Mouse (Mus musculus) hindbrain, embryonic 13.5 days (tissue): ENCODE results near the gene Metrn. TPM values are rescaled to one million over a fixed set of nuclear protein-coding genes. Genes with fewer than 3 reads are reported as not detected.

ENCODE experiments used
- ATAC-seq: fragments of 200-750 bp; cut with Nextera tagmentation; 2 replicates; pipeline ENCODE4 v1.8.0; 2017; ENCODE audit warnings: moderate TSS enrichment; ENCODE audit not compliant: low FRiP score
- H3K27ac ChIP-seq: fragments of 300-500 bp; sonication (generic); 2 replicates; pipeline ENCODE4 v1.5.1; 2015; ENCODE audit warnings: inconsistent platforms, mild to moderate bottlenecking, moderate library complexity
- H3K27me3 ChIP-seq: fragments of 300-500 bp; sonication (generic); 2 replicates; pipeline ENCODE4 v1.6.1; 2015; ENCODE audit warnings: mild to moderate bottlenecking, inconsistent platforms
- H3K36me3 ChIP-seq: fragments of 300-500 bp; sonication (generic); 2 replicates; pipeline ENCODE4 v1.6.1; 2015; ENCODE audit warnings: mild to moderate bottlenecking, inconsistent platforms
- H3K4me1 ChIP-seq: fragments of 300-500 bp; sonication (generic); replicated peaks from 2 replicates; pipeline ENCODE4 v1.6.1; 2015; ENCODE audit warnings: inconsistent platforms
- H3K4me2 ChIP-seq: fragments of 300-500 bp; sonication (generic); 2 replicates; pipeline ENCODE4 v1.6.1; 2015; ENCODE audit warnings: inconsistent platforms, mild to moderate bottlenecking, moderate library complexity
- H3K4me3 ChIP-seq: fragments of 300-500 bp; sonication (generic); 2 replicates; pipeline ENCODE4 v1.5.1; 2015; ENCODE audit warnings: mild to moderate bottlenecking, inconsistent platforms
- H3K9ac ChIP-seq: fragments of 300-500 bp; sonication (generic); 2 replicates; pipeline ENCODE4 v1.6.1; 2015; ENCODE audit warnings: mild to moderate bottlenecking, inconsistent platforms
- H3K9me3 ChIP-seq: fragments of 300-500 bp; sonication (generic); 2 replicates; pipeline ENCODE4 v1.6.1; 2016; ENCODE audit warnings: inconsistent platforms
- WGBS: fragments of 180-500 bp; shearing (Covaris S2); methylation state at CpG from one replicate; pipeline ENCODE4 v1.1.7; 2015; 5-methylcytosine and 5-hydroxymethylcytosine counted together
- polyA plus RNA-seq: library from polyadenylated mRNA; unstranded; fragments of >200 nt; fragmentation: Nextera tagmentation; extraction: Ambion mirVana; gene quantifications from 2 replicates; pipeline ENCODE4 v1.2.1, GENCODE M21; 2015

Gene Metrn
- polyA plus RNA-seq, 1 experiment from 2014 or later: 57.6 TPM

GRCm38 (mm10) chr17:25829558-25830017 is 32.7 kb upstream of the Metrn start:
- Histone ChIP-seq H3K4me2 (peak overlapping the region; percentile 92), H3K36me3 (peaks cover 51% of the 10 kb centered on the region), H3K27ac (peak overlapping the region; percentile 95), H3K4me1 (peaks cover 85% of the 10 kb centered on the region), H3K4me3 (peak overlapping the region; percentile 67), H3K9ac (peak overlapping the region; percentile 89), H3K9me3 (no peaks in the 10 kb centered on the region), H3K27me3 (no peaks in the 10 kb centered on the region)
- 40% methylated on average over 8 of the region's 8 CpGs for WGBS
- ATAC-seq: no peak

DNA sequence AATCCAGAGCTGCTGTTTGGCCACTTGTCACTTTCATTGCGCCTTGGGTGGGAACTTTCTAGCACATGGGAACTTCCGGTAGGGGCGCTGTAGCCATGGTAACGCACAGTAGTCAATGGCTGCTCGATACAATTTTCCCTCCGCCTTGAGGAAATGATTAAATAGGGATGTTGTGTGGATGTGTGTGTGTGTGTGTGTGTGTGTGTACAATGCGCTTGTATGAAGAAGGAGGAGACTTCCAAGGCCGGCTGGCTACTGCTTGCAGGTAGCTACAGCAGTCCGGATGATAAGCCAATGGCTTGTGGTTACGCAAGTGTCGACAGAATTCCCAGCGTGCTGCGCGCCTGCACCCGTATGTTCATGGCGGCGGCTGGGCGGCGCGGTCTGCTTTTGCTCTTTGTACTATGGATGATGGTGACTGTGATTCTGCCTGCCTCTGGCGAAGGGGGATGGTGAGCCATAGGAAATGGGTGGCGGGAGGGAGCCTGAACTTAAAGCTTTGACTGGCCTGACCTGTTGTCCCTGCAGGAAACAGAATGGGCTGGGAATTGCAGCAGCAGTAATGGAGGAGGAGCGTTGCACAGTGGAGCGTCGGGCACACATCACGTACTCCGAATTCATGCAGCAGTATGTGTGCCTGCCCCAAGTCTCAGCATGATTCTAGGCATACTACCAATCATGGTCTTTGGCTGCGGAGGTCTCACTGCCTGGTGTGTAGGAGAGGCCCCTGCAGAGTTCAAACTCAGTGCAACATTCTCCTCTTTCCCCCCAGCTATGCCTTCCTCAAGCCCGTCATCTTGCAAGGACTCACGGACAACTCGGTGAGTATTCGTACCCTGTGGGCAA is 32.0 kb upstream of the Metrn start, which contains the start of gene Jmjd8:
TSS of gene Jmjd8 (plus strand) at position 156 of the 846 bp plus-strand sequence.
- Histone ChIP-seq H3K4me3 (peak within 1 kb of the TSS; percentile 67), H3K4me1 (peaks cover 85% of the 10 kb centered on the region), H3K27me3 (no peaks in the 10 kb centered on the region), H3K9me3 (no peaks in the 10 kb centered on the region), H3K9ac (peak within 1 kb of the TSS; percentile 89), H3K36me3 (peaks cover 51% of the 10 kb centered on the region), H3K4me2 (peak within 1 kb of the TSS; percentile 92), H3K27ac (peak within 1 kb of the TSS; percentile 95)
- ATAC-seq: peak; percentile 60
- 1% methylated on average over 32 of the region's 32 CpGs for WGBS

- no peak for ATAC-seq
- Histone ChIP-seq H3K4me2 (peak overlapping the region; percentile 92), H3K36me3 (peaks cover 51% of the 10 kb centered on the region), H3K9me3 (no peaks in the 10 kb centered on the region), H3K4me3 (peak overlapping the region; percentile 67), H3K27me3 (no peaks in the 10 kb centered on the region), H3K27ac (peak overlapping the region; percentile 95), H3K9ac (peak overlapping the region; percentile 89), H3K4me1 (peaks cover 82% of the 10 kb centered on the region)
- WGBS: 84% methylated on average over 8 of the region's 8 CpGs
These were observed 31.3 kb upstream of the Metrn start for GRCm38 (mm10) chr17:25828223-25828594.

DNA sequence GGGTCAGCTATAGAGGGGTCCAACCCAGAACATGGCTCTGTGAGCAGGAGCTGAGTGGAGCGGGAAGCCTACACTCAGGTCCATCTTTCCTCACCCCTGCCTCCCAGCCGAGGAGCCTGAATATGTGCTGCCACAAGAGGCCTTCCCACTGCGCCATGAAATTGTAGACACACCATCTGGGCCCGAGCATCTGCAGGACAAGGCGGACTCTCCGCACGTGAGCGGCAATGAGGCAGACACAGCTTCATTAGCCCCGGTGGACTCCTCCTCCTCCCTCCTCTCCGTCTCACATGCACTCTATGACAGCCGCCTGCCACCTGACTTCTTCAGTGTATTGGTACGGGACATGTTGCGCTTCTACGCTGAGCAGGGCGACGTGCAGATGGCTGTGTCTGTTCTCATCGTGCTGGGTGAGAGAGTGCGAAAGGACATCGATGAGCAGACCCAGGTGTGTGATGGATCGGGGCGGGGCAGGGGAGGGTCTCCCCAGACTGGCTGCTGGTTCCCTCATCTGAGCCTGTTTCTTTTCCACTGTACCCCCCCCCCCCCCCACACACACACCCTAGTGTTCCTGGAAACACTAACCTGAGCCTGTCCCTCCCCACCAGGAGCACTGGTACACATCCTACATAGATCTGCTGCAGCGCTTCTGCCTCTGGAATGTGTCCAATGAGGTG is 30.7 kb upstream of the Metrn start:
- ATAC-seq: no peak
- no peak overlapping the region for H3K4me3 ChIP-seq
- H3K27ac ChIP-seq: no peak overlapping the region; the same call in 1 of the 2 replicates

GRCm38 (mm10) chr17:25827011-25827410 is 30.1 kb upstream of the Metrn start:
- no peak overlapping the region for H3K4me2 ChIP-seq
- 0 out of 2 replicates have a peak overlapping the region, but pooled peaks have one; percentile 13 for H3K9ac ChIP-seq
- H3K27me3 ChIP-seq: no peaks in the 10 kb centered on the region
- no peaks in the 10 kb centered on the region for H3K9me3 ChIP-seq
- H3K4me1 ChIP-seq: peaks cover 82% of the 10 kb centered on the region
- H3K4me3 ChIP-seq: no peak overlapping the region
- peaks cover 51% of the 10 kb centered on the region for H3K36me3 ChIP-seq
- WGBS: 97% methylated on average over 13 of the region's 13 CpGs
- ATAC-seq: no peak
- H3K27ac ChIP-seq: no peak overlapping the region

More for the DNA sequence above, 30.7 kb upstream of the Metrn start:
- H3K9me3 ChIP-seq: no peaks in the 10 kb centered on the region
- H3K27me3 ChIP-seq: no peaks in the 10 kb centered on the region
- H3K9ac ChIP-seq: peak overlapping the region; percentile 89
- 87% methylated on average over 22 of the region's 22 CpGs for WGBS
- peaks cover 51% of the 10 kb centered on the region for H3K36me3 ChIP-seq
- H3K4me2 ChIP-seq: peak overlapping the region; percentile 92; the same call in 1 of the 2 replicates
- H3K4me1 ChIP-seq: peaks cover 85% of the 10 kb centered on the region

DNA sequence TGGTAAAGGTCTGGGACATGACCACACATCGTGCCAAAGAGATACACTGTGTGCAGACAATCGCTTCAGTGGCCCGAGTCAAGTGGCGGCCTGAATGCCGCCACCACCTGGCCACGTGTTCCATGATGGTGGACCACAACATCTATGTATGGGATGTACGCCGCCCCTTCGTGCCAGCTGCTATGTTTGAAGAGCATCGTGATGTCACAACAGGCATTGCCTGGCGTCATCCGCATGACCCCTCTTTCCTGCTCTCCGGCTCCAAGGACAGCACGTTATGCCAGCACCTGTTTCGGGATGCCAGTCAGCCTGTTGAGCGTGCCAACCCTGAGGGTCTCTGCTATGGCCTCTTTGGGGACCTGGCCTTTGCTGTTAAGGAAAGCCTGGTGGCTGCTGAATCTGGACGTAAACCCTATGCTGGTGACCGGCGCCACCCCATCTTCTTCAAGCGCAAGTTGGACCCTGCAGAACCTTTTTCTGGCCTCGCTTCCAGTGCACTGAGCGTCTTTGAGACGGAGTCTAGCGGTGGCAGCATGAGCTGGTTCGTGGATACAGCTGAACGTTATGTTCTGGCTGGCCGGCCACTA is 29.1 kb upstream of the Metrn start:
- Histone ChIP-seq H3K4me2 (no peak overlapping the region), H3K27ac (no peak overlapping the region), H3K4me3 (no peak overlapping the region), H3K9me3 (no peaks in the 10 kb centered on the region), H3K9ac (0 out of 2 replicates have a peak overlapping the region, but pooled peaks have one; percentile 8), H3K4me1 (peaks cover 73% of the 10 kb centered on the region), H3K27me3 (no peaks in the 10 kb centered on the region), H3K36me3 (peaks cover 44% of the 10 kb centered on the region)
- 96% methylated on average over 27 of the region's 27 CpGs for WGBS
- ATAC-seq: no peak

GRCm38 (mm10) chr17:25825311-25825710 is 28.4 kb upstream of the Metrn start:
- 90% methylated on average over 6 of the region's 6 CpGs for whole genome bisulfite sequencing
- Histone ChIP-seq H3K36me3 (peaks cover 38% of the 10 kb centered on the region), H3K9me3 (no peaks in the 10 kb centered on the region), H3K4me1 (peaks cover 66% of the 10 kb centered on the region), H3K27me3 (peaks cover 2% of the 10 kb centered on the region; the same call in 1 of the 2 replicates), H3K9ac (0 out of 2 replicates have a peak overlapping the region, but pooled peaks have one; percentile 8), H3K4me3 (no peak overlapping the region), H3K27ac (no peak overlapping the region), H3K4me2 (peak overlapping the region; percentile 92; the same call in 1 of the 2 replicates)
- ATAC-seq: no peak

- 76% methylated on average over 17 of the region's 17 CpGs for whole genome bisulfite sequencing
- Histone ChIP-seq H3K27ac (no peak overlapping the region), H3K9ac (peak overlapping the region; percentile 87), H3K36me3 (peaks cover 38% of the 10 kb centered on the region), H3K4me2 (peak overlapping the region; percentile 92), H3K27me3 (peaks cover 9% of the 10 kb centered on the region), H3K4me3 (peak overlapping the region; percentile 61), H3K9me3 (no peaks in the 10 kb centered on the region), H3K4me1 (peaks cover 58% of the 10 kb centered on the region)
- ATAC-seq: no peak
These were observed 27.6 kb upstream of the Metrn start for GRCm38 (mm10) chr17:25824362-25825142.

GRCm38 (mm10) chr17:25823452-25823851 is 26.5 kb upstream of the Metrn start, which contains the start of gene Wdr24:
TSS of gene Wdr24 (plus strand) at chr17:25823627.
- peak within 1 kb of the TSS; percentile 61 for H3K4me3 ChIP-seq
- H3K9ac ChIP-seq: peak within 1 kb of the TSS; percentile 87
- peaks cover 20% of the 10 kb centered on the region for H3K27me3 ChIP-seq
- peak; percentile 56; the same call in 1 of the 2 replicates for ATAC-seq
- peaks cover 48% of the 10 kb centered on the region for H3K36me3 ChIP-seq
- no peaks in the 10 kb centered on the region for H3K9me3 ChIP-seq
- H3K27ac ChIP-seq: peak within 1 kb of the TSS; percentile 66
- peak within 1 kb of the TSS; percentile 92 for H3K4me2 ChIP-seq
- peaks cover 55% of the 10 kb centered on the region for H3K4me1 ChIP-seq
- under 1% methylated on average over 18 of the region's 18 CpGs for WGBS

- WGBS: 9% methylated on average over 46 of the region's 46 CpGs
- Histone ChIP-seq H3K9ac (no peak overlapping the region), H3K27ac (no peak overlapping the region), H3K4me3 (no peak overlapping the region), H3K4me2 (no peak overlapping the region), H3K36me3 (peaks cover 44% of the 10 kb centered on the region), H3K27me3 (peaks cover 36% of the 10 kb centered on the region), H3K4me1 (peaks cover 12% of the 10 kb centered on the region), H3K9me3 (no peaks in the 10 kb centered on the region)
- ATAC-seq: no peak
These were observed 22.2 kb upstream of the Metrn start for GRCm38 (mm10) chr17:25818851-25819780.
